ENCODE assay signal across 25 mouse cellular contexts in the genomic region with DNA sequence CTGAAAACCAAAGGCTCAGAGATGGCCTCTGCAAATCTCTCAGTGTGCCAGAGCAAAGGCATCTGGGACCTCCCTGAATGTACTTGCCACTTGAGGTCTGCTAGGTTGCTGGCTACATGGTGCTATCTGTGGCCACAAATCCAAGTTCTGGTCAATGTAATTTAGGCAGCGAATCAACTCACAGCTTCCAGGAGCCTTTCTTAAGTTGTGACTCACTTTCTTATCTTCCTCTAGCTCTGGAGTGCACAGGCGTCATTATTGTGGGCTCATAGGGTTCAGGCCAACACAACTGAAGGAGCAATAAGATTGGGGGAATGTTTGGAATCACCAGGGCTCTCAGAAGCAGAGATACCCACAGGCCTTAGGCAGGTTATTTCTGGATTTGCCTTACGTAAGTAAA.
DNase-seq lines count a peak whose midpoint lies in the region; ATAC-seq and TF ChIP-seq lines count a peak whose summit lies in the region.
"Had no signal": no experiment of that assay in that cellular context is flagged by ENCODE, and none has a peak within 500 bp of the region (broad histone marks: within the 10 kb centered on the region; RNA-seq: fewer than 3 reads in every experiment).

No protein-coding gene starts in this region.

- H3K4me3 ChIP-seq in heart, embryonic 13.5 days: no peak overlapping the region
- H3K4me3 ChIP-seq in heart, postnatal 0 days (ENCODE audit: low read depth, low read length): no peak overlapping the region
- H3K4me3 ChIP-seq: embryonic facial prominence, embryonic 10.5 days; embryonic facial prominence, embryonic 13.5 days; erythroblast, embryonic 14.5 days; forebrain, embryonic 12.5 days; hindbrain, embryonic 12.5 days; hindbrain, embryonic 15.5 days had no signal

- intact Hi-C loops in heart, postnatal 36 days (cut with DNase I): no loop called here
- intact Hi-C loops in heart, postnatal 25 days (cut with DNase I): no loop called here

- no peaks in the 10 kb centered on the region for H3K27me3 ChIP-seq in heart, embryonic 13.5 days (replicated peaks)
- H3K27me3 ChIP-seq in heart, postnatal 0 days (ENCODE audit: control insufficient read depth, insufficient read depth, low read length): no peaks in the 10 kb centered on the region
- H3K27me3 ChIP-seq: embryonic facial prominence, embryonic 13.5 days; forebrain, embryonic 12.5 days; hindbrain, embryonic 12.5 days; hindbrain, embryonic 15.5 days had no signal

- H3K9ac ChIP-seq in heart, embryonic 13.5 days: no peak overlapping the region
- no peak overlapping the region for H3K9ac ChIP-seq in heart, postnatal 0 days (replicated peaks; ENCODE audit: low read depth, low read length)
- H3K9ac ChIP-seq: embryonic facial prominence, embryonic 13.5 days; forebrain, embryonic 12.5 days; hindbrain, embryonic 12.5 days; hindbrain, embryonic 15.5 days had no signal

- peak; percentile 7 to 9 for DNase-seq in heart, adult 18-20 months
- no peak for DNase-seq in heart, postnatal 36 days
- no peak for DNase-seq in heart, postnatal 25 days (ENCODE audit: low spot score)
- peak; percentile 5 for DNase-seq in 416B (ENCODE audit: low read depth)
- DNase-seq in heart, postnatal 0 days (ENCODE audit: low spot score): no peak
- DNase-seq in layer of hippocampus, adult 9-11 months: no peak
- DNase-seq: adrenal gland, adult 8-10 months; adrenal gland, postnatal 25 days; cerebellum, adult 8-10 months; cerebellum, postnatal 36 days; embryo, embryonic 11 days; gastrocnemius, postnatal 10 days; gastrocnemius, postnatal 36 days; kidney, adult 2 months had no signal

- ATAC-seq in heart, embryonic 13.5 days (ENCODE audit: extremely low read depth, insufficient number of reproducible peaks, low FRiP score, low TSS enrichment): no peak
- ATAC-seq in heart, postnatal 0 days (ENCODE audit: insufficient read depth, low read depth): peak; percentile 44; the same call in 1 of the 2 replicates
- ATAC-seq: activated CD4-positive, CD25-positive, alpha-beta regulatory T cell, adult 4 months; CD4-positive, CD25-positive, alpha-beta regulatory T cell, adult 4 months; forebrain, embryonic 16.5 days; intestine, postnatal 0 days had no signal

- H3K4me1 ChIP-seq in heart, embryonic 13.5 days: peaks cover 19% of the 10 kb centered on the region
- H3K4me1 ChIP-seq in heart, postnatal 0 days (ENCODE audit: control insufficient read depth, insufficient read depth): peaks cover 7% of the 10 kb centered on the region; the same call in 1 of the 2 replicates
- H3K4me1 ChIP-seq: embryonic facial prominence, embryonic 10.5 days; forebrain, embryonic 12.5 days; hindbrain, embryonic 12.5 days; hindbrain, embryonic 15.5 days had no signal

- no peak overlapping the region for H3K4me2 ChIP-seq in heart, embryonic 13.5 days
- H3K4me2 ChIP-seq in heart, postnatal 0 days (ENCODE audit: low read depth, low read length): no peak overlapping the region
- H3K4me2 ChIP-seq: embryonic facial prominence, embryonic 13.5 days; forebrain, embryonic 12.5 days; hindbrain, embryonic 12.5 days; hindbrain, embryonic 15.5 days had no signal

- no peaks in the 10 kb centered on the region for H3K9me3 ChIP-seq in heart, embryonic 13.5 days
- no peaks in the 10 kb centered on the region for H3K9me3 ChIP-seq in heart, postnatal 0 days (replicated peaks; ENCODE audit: control insufficient read depth, low read length)
- H3K9me3 ChIP-seq: embryonic facial prominence, embryonic 10.5 days; embryonic facial prominence, embryonic 13.5 days; forebrain, embryonic 12.5 days; hindbrain, embryonic 12.5 days; hindbrain, embryonic 15.5 days had no signal

- no peak for TF ChIP-seq CTCF in heart, postnatal 0 days (IDR thresholded peaks at IDR 0.05; ENCODE audit: low read depth)

- H3K36me3 ChIP-seq in heart, embryonic 13.5 days: no peaks in the 10 kb centered on the region
- no peaks in the 10 kb centered on the region for H3K36me3 ChIP-seq in heart, postnatal 0 days (replicated peaks; ENCODE audit: control insufficient read depth, insufficient read depth, low read length)
- H3K36me3 ChIP-seq: embryonic facial prominence, embryonic 10.5 days; embryonic facial prominence, embryonic 13.5 days; forebrain, embryonic 12.5 days; hindbrain, embryonic 12.5 days; hindbrain, embryonic 15.5 days had no signal

- peak overlapping the region; percentile 51; the same call in 1 of the 2 replicates for H3K27ac ChIP-seq in heart, embryonic 13.5 days (replicated peaks)
- no peak overlapping the region for H3K27ac ChIP-seq in heart, postnatal 0 days (ENCODE audit: low read depth)
- H3K27ac ChIP-seq: embryonic facial prominence, embryonic 10.5 days; embryonic facial prominence, embryonic 13.5 days; forebrain, embryonic 12.5 days; hindbrain, embryonic 12.5 days; hindbrain, embryonic 15.5 days had no signal

- TF ChIP-seq EP300 in heart, postnatal 0 days (IDR thresholded peaks at IDR 0.05; ENCODE audit: low read depth): no peak

- WGBS in heart, embryonic 13.5 days: 32% methylated on average over 3 of the region's 3 CpGs
- 26% methylated on average over 3 of the region's 3 CpGs for WGBS in heart, postnatal 0 days

Comparison
In these comparisons a context has a peak if more than half of its experiments do, and no peak if none do; other contexts are left out.
1. DNase-seq: peak in heart, adult 18-20 months (2 of 2) and 416B (single experiment); none in heart, postnatal 36 days (0 of 2), heart, postnatal 25 days (single experiment), heart, postnatal 0 days (single experiment) and layer of hippocampus, adult 9-11 months (single experiment).